Mouse (Mus musculus) ES-Bruce4 (cell line): Measurements from ENCODE around the gene Atp8b5. TPM values are rescaled to one million over a fixed set of nuclear protein-coding genes. Genes with fewer than 3 reads are reported as not detected.

Source experiments
- H3K27ac ChIP-seq: 2 replicates; pipeline ENCODE4 v1.5.1; 2012; ENCODE audit warnings: low read length, inconsistent platforms; ENCODE audit not compliant: insufficient read depth
- H3K27me3 ChIP-seq: 2 replicates; pipeline ENCODE4 v1.6.1; 2012; ENCODE audit warnings: mild to moderate bottlenecking, low read length, inconsistent platforms; ENCODE audit not compliant: control insufficient read depth, poor library complexity, insufficient read depth, severe bottlenecking
- H3K36me3 ChIP-seq: 2 replicates; pipeline ENCODE4 v1.6.1; 2012; ENCODE audit warnings: inconsistent platforms, mild to moderate bottlenecking, low read length, moderate library complexity; ENCODE audit not compliant: control insufficient read depth, poor library complexity, insufficient read depth, severe bottlenecking
- H3K4me1 ChIP-seq: one replicate; pipeline ENCODE4 v1.8.1; 2011; ENCODE audit warnings: low read length; ENCODE audit not compliant: control insufficient read depth, insufficient read depth
- H3K4me3 ChIP-seq: 2 replicates; pipeline ENCODE4 v1.5.1; 2011; ENCODE audit warnings: low read depth, mild to moderate bottlenecking, low read length
- H3K9ac ChIP-seq: 2 replicates; pipeline ENCODE4 v1.6.1; 2012; ENCODE audit warnings: low read depth, mild to moderate bottlenecking, inconsistent platforms; ENCODE audit not compliant: poor library complexity, severe bottlenecking
- H3K9me3 ChIP-seq: replicated peaks from 2 replicates; pipeline ENCODE4 v1.6.1; 2012; ENCODE audit warnings: mild to moderate bottlenecking, low read length, inconsistent platforms; ENCODE audit not compliant: control insufficient read depth, poor library complexity, insufficient read depth, severe bottlenecking
- CTCF ChIP-seq: IDR thresholded peaks from one replicate; pipeline ENCODE4 v1.8.1; 2011; ENCODE audit warnings: low read depth, low read length
- EP300 ChIP-seq: IDR thresholded peaks from 2 replicates; pipeline ENCODE4 v1.6.1; 2011; ENCODE audit warnings: low read depth, low read length; ENCODE audit not compliant: insufficient read depth
- POLR2A ChIP-seq: IDR thresholded peaks from one replicate; pipeline ENCODE4 v1.8.1; 2011; ENCODE audit warnings: low read length; ENCODE audit not compliant: insufficient read depth
- polyA plus RNA-seq: library from polyadenylated mRNA; stranded (reverse); fragments of >200 nt; gene quantifications from 2 replicates; pipeline ENCODE4 v1.2.4, GENCODE M21; 2011; ENCODE audit warnings: low read depth; ENCODE audit not compliant: missing spikeins, insufficient read depth, insufficient read length

Atp8b5 gene
- polyA plus RNA-seq, 1 experiment = 0.21 TPM

DNA sequence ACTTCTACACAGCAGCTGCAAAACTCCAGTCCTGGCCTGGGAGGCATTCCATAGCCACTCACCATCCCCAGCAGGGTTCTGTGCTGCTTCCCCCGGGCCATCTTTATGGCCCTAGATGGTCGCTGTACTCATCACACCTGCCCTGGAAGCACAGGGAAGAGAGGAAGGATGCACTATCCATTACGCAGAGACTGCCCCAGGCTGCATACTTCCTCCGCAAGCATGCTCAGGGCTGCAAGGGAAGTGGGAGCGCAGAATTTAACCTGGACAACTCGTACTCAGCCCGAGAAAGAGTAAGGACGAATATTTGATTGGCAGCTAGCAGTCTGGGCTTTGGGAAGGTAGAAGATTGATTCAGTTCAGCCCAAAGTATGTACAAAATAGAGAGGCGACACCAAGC lies 128.9 kb downstream of the Atp8b5 start:
- Histone ChIP-seq H3K9ac (no peak overlapping the region), H3K4me1 (peaks cover 7% of the 10 kb centered on the region), H3K36me3 (no peaks in the 10 kb centered on the region), H3K27ac (no peak overlapping the region), H3K9me3 (no peaks in the 10 kb centered on the region), H3K4me3 (no peak overlapping the region), H3K27me3 (no peaks in the 10 kb centered on the region)
- no peak for TF ChIP-seq POLR2A
- TF ChIP-seq EP300 = no peak
- no peak for TF ChIP-seq CTCF

DNA sequence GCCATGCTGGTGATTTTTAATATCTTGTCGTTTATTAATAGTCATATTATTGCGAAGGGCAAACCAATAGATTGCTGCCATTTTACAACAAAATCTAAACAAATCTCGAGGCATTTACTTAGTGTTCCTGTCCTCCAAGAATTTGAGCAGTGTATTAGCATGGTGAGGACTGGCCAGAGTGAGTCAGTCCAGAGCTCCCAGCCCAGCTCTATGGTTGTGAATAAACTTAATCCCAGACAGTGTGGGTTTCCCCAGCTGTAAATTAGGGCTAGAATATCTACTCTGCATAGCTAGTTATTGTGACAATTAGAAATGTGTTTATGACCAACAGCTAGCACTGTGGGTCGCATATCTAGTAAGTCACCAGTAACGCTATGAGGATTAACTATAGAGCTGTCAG lies 129.4 kb downstream of the Atp8b5 start:
- TF ChIP-seq CTCF (no peak), POLR2A (no peak), EP300 (no peak)

DNA sequence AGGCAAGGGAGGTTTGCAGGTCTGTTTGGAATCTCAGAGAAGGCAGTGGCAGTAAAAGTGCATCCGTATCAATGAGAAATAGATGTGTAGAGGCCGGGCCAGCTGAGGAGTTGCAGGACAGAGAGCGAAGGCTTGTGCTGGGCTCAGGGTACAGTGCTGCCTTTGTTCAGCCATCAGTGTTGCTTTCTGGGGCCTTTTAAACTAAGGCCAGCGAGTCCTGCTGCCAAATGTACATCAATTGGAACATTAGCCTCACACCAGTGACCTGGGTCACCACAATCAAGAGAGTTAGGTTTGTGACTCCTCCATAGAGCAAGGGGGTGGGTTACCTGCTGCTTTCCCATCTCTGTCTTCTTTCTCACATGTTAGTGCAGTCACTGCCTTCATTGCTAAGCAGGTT lies 131.1 kb downstream of the Atp8b5 start:
- no peak overlapping the region for H3K9ac ChIP-seq
- no peak overlapping the region for H3K4me3 ChIP-seq
- H3K27me3 ChIP-seq = no peaks in the 10 kb centered on the region
- no peak overlapping the region; the same call in 1 of the 2 replicates for H3K27ac ChIP-seq
- no peak for TF ChIP-seq POLR2A
- no peak for TF ChIP-seq EP300
- TF ChIP-seq CTCF = no peak
- peaks cover 7% of the 10 kb centered on the region for H3K4me1 ChIP-seq
- H3K36me3 ChIP-seq = no peaks in the 10 kb centered on the region
- H3K9me3 ChIP-seq = no peaks in the 10 kb centered on the region

More for the DNA sequence above, 129.4 kb downstream of the Atp8b5 start:
- H3K36me3 ChIP-seq = no peaks in the 10 kb centered on the region
- no peaks in the 10 kb centered on the region for H3K27me3 ChIP-seq
- no peaks in the 10 kb centered on the region for H3K9me3 ChIP-seq
- no peak overlapping the region for H3K4me3 ChIP-seq
- peaks cover 7% of the 10 kb centered on the region for H3K4me1 ChIP-seq
- H3K27ac ChIP-seq = no peak overlapping the region
- H3K9ac ChIP-seq = no peak overlapping the region

DNA sequence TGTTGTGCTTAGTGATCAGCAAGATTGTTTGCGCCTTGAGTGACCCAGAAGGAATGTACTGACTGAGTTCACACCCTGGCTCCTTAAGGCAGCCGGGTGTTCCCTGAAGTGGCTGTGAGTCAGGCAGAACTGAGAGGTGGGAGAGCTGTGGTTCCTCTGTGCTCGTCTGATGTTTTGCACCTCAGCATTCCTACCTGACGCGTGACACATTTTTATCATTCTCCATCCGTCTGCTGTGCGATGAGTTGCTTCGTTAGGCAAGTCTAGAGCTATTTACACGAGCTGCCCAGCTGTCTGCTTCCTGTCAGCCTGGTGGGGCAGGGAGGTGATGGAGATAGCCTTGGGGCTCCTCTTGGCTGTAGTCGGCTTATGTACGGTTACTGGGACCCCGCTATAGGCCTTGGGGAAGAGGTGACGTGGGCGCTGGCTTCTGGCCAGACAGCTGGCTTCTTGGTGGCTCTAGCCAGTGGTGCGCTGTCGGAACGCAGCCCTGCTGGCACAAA lies 131.9 kb downstream of the Atp8b5 start:
- H3K27me3 ChIP-seq = no peaks in the 10 kb centered on the region
- H3K27ac ChIP-seq = peak overlapping the region; percentile 53
- H3K4me3 ChIP-seq = peak overlapping the region; percentile 10; the same call in 1 of the 2 replicates
- peaks cover 7% of the 10 kb centered on the region for H3K4me1 ChIP-seq
- no peaks in the 10 kb centered on the region for H3K36me3 ChIP-seq
- H3K9me3 ChIP-seq = no peaks in the 10 kb centered on the region
- H3K9ac ChIP-seq = no peak overlapping the region
- TF ChIP-seq CTCF (no peak), POLR2A (no peak), EP300 (peak; percentile 62; the same call in 1 of the 2 replicates)

DNA sequence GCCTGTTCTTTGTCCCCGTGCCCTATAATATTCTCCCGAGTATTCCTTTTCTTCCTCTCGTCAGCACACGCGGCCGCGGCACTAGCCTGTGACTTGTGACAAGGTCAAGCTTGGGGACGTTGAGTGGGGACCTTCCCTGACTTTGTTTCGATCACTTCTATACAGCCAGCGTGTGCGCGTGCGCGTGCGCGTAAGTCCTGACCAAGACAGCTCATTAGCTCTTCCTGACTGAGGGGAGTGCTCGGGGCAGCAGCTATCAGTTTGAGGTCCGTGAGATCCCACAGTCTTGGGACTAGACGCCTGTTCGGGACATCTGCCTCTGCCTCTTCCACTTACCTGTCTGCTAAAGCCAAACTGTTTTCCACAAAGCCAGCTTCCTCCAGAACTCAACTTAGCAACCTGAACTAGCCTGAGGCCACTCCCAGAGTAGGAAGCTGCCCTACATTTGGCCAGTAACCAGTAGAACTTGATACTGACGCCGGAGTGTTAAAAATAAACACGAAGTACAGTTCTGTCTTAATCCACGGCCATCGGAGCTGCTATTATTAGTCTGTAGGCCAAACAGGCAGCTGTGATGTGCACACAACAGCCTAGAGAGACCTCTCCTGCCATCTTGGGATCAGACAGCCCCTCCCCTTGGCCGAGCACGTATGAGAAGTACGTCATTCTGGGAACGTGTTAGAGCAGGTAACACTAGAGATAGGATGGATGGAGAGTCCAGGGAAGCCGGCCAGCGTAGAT lies 132.6 kb downstream of the Atp8b5 start:
- TF ChIP-seq EP300 = no peak
- no peaks in the 10 kb centered on the region for H3K9me3 ChIP-seq
- H3K27ac ChIP-seq = no peak overlapping the region
- H3K4me1 ChIP-seq = peaks cover 7% of the 10 kb centered on the region
- H3K36me3 ChIP-seq = no peaks in the 10 kb centered on the region
- H3K27me3 ChIP-seq = no peaks in the 10 kb centered on the region
- H3K9ac ChIP-seq = no peak overlapping the region
- peak overlapping the region; percentile 10; the same call in 1 of the 2 replicates for H3K4me3 ChIP-seq

DNA sequence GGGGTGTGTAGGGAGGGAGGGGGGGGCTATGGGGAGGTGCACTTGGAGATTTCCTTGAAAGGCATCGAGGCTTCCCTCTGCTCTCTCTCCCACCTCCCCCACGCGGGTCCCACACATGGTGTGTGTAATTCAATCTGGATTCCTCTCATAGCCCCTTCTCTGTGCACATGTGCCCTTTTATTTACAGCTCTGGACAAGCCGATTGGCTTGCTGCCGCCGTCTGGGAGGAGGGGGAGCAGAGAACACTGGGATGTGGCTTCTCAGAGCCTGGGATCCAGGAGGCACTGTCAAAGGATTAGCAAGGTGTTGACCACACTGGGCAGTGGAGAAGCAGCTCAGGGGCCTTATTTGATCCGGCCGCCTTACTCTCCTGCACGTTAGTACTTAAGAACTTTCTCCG lies 134.0 kb downstream of the Atp8b5 start:
- no peaks in the 10 kb centered on the region for H3K27me3 ChIP-seq
- H3K36me3 ChIP-seq = no peaks in the 10 kb centered on the region
- H3K9ac ChIP-seq = 0 out of 2 replicates have a peak overlapping the region, but pooled peaks have one; percentile 12
- H3K4me3 ChIP-seq = peak overlapping the region; percentile 10; the same call in 1 of the 2 replicates
- TF ChIP-seq POLR2A (no peak), CTCF (no peak)
- H3K4me1 ChIP-seq = peaks cover 12% of the 10 kb centered on the region
- H3K27ac ChIP-seq = no peak overlapping the region
- no peaks in the 10 kb centered on the region for H3K9me3 ChIP-seq
